Mouse (Mus musculus): ENCODE measurements around the gene Dpm3. TPM values are rescaled to one million over a fixed set of nuclear protein-coding genes. Genes with fewer than 3 reads are reported as not detected.

Gene Dpm3
- polyA plus RNA-seq, 1 experiment from 2014 or later = 69.1 TPM

- 49% methylated on average over 7 of the region's 7 CpGs for WGBS
- Histone ChIP-seq H3K4me2 (no peak overlapping the region), H3K27me3 (replicated peaks) (no peaks in the 10 kb centered on the region), H3K4me3 (no peak overlapping the region), H3K9me3 (no peaks in the 10 kb centered on the region), H3K9ac (no peak overlapping the region), H3K4me1 (no peaks in the 10 kb centered on the region), H3K27ac (no peak overlapping the region), H3K36me3 (replicated peaks) (no peaks in the 10 kb centered on the region)
- no peak for ATAC-seq (replicated peaks)
Observed at GRCm38 (mm10) chr3:89288503-89288928, 29.4 kb downstream of the Dpm3 start.

- Histone ChIP-seq H3K4me2 (no peak overlapping the region), H3K9me3 (no peaks in the 10 kb centered on the region), H3K27ac (no peak overlapping the region), H3K36me3 (replicated peaks) (no peaks in the 10 kb centered on the region), H3K4me1 (no peaks in the 10 kb centered on the region), H3K27me3 (replicated peaks) (no peaks in the 10 kb centered on the region), H3K4me3 (no peak overlapping the region), H3K9ac (no peak overlapping the region)
- 83% methylated on average over 10 of the region's 10 CpGs for WGBS
- ATAC-seq (replicated peaks) = no peak
Observed at GRCm38 (mm10) chr3:89291874-89292273, 32.7 kb downstream of the Dpm3 start.

- Histone ChIP-seq H3K9me3 (no peaks in the 10 kb centered on the region), H3K4me2 (no peak overlapping the region), H3K27me3 (replicated peaks) (no peaks in the 10 kb centered on the region), H3K27ac (no peak overlapping the region), H3K4me1 (no peaks in the 10 kb centered on the region), H3K4me3 (no peak overlapping the region), H3K9ac (no peak overlapping the region), H3K36me3 (replicated peaks) (no peaks in the 10 kb centered on the region)
- ATAC-seq (replicated peaks) = no peak
- WGBS = 66% methylated on average over 5 of the region's 5 CpGs
Observed at GRCm38 (mm10) chr3:89292303-89292702, 33.1 kb downstream of the Dpm3 start.

- no peak overlapping the region for H3K4me3 ChIP-seq
- 91% methylated on average over 11 of the region's 11 CpGs for WGBS
- H3K9ac ChIP-seq = no peak overlapping the region
- no peak overlapping the region for H3K27ac ChIP-seq
- no peak for ATAC-seq (replicated peaks)
- no peaks in the 10 kb centered on the region for H3K36me3 ChIP-seq (replicated peaks)
- H3K4me2 ChIP-seq = no peak overlapping the region
- H3K9me3 ChIP-seq = no peaks in the 10 kb centered on the region
- no peaks in the 10 kb centered on the region for H3K27me3 ChIP-seq (replicated peaks)
- H3K4me1 ChIP-seq = no peaks in the 10 kb centered on the region
Observed at GRCm38 (mm10) chr3:89293247-89293918, 34.2 kb downstream of the Dpm3 start.

DNA sequence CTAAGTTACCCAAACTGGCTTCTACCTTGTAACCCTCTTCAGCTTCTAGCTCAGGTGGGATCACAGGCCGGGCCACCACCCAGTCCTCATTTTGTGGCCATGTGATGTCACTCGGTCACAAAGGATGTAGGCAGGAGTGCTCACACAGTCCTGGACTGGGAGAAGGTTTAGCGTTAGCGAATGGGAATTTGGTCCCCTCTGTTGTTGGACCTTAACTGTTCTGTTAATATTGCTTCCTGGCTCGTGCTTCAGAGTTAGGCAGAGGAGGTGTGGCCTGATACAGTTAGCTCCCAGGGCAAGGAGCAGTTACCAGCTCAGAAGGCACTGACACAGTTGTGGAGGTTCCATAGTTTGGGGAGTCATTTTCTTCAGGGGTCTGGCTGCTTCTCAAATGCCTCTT lies 35.0 kb downstream of the Dpm3 start:
- H3K4me2 ChIP-seq = no peak overlapping the region
- H3K27ac ChIP-seq = no peak overlapping the region
- no peaks in the 10 kb centered on the region for H3K9me3 ChIP-seq
- H3K4me3 ChIP-seq = no peak overlapping the region
- no peak overlapping the region for H3K9ac ChIP-seq
- ATAC-seq (replicated peaks) = no peak
- H3K4me1 ChIP-seq = no peaks in the 10 kb centered on the region
- H3K27me3 ChIP-seq (replicated peaks) = no peaks in the 10 kb centered on the region
- 82% methylated on average over 5 of the region's 5 CpGs for WGBS
- H3K36me3 ChIP-seq (replicated peaks) = no peaks in the 10 kb centered on the region

GRCm38 (mm10) chr3:89295685-89296230 lies 36.6 kb downstream of the Dpm3 start:
- no peak overlapping the region for H3K4me2 ChIP-seq
- H3K4me3 ChIP-seq = no peak overlapping the region
- no peak overlapping the region for H3K9ac ChIP-seq
- H3K27me3 ChIP-seq (replicated peaks) = peaks cover 4% of the 10 kb centered on the region; the same call in 1 of the 2 replicates
- H3K4me1 ChIP-seq = peaks cover 4% of the 10 kb centered on the region; the same call in 1 of the 2 replicates
- H3K36me3 ChIP-seq (replicated peaks) = no peaks in the 10 kb centered on the region
- WGBS = 85% methylated on average over 8 of the region's 8 CpGs
- ATAC-seq (replicated peaks) = no peak
- H3K9me3 ChIP-seq = no peaks in the 10 kb centered on the region
- no peak overlapping the region for H3K27ac ChIP-seq

DNA sequence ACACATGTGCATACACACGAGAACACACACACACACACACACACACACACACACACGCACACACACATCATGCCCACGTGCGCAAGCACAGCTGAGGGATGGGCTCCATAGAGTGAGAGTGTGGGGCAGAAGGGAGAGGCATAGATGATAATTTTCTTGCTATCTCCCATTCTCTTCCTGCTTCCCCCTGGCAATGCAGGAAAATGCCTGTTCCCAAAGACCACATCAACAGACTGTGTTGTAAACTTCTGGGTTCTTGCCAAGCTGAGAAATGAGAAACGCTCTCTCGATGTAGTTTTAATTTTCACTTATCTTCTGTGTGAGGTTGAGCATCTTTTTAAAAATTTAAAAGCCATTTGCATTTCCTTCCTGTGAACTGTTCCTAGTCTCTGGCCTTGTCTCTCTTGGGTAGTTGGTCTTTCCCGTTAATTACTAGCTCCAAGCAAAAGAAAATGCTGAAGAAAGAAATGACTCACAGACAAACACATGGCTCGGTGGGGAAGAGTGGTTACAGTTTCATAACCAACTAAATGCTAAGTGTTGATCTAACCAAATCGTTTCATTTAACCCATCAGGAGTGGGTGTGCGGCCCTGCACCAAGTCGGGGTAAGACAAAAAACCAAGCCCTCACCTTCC lies 37.7 kb downstream of the Dpm3 start:
- H3K27me3 ChIP-seq (replicated peaks) = peaks cover 4% of the 10 kb centered on the region; the same call in 1 of the 2 replicates
- H3K4me3 ChIP-seq = no peak overlapping the region
- H3K9ac ChIP-seq = no peak overlapping the region
- WGBS = 77% methylated on average over 11 of the region's 11 CpGs
- no peak overlapping the region for H3K27ac ChIP-seq
- no peak for ATAC-seq (replicated peaks)
- H3K9me3 ChIP-seq = no peaks in the 10 kb centered on the region
- no peaks in the 10 kb centered on the region for H3K36me3 ChIP-seq (replicated peaks)
- no peak overlapping the region for H3K4me2 ChIP-seq
- peaks cover 4% of the 10 kb centered on the region; the same call in 1 of the 2 replicates for H3K4me1 ChIP-seq

DNA sequence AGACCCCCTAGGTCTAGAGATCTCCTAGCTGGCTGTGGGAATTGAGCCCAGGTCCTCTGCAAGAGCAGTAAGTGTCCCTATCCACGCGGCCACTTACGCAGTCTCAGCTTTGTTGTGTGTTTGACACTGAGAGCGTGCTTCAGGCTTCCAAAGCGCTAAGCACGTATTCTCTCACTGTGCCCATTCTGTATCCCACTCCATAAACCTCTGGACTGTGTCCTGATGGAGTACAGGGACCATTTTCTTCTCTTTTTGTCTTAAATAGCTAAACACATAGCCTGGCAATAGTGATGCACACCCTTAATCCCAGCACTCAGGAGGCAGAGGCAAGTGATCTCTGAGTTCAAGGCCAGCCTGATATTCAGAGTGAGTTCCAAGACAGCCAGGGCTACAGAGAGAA lies 39.8 kb downstream of the Dpm3 start:
- H3K9ac ChIP-seq = no peak overlapping the region
- 84% methylated on average over 6 of the region's 6 CpGs for WGBS
- no peak for ATAC-seq (replicated peaks)
- no peaks in the 10 kb centered on the region for H3K9me3 ChIP-seq
- H3K4me1 ChIP-seq = peaks cover 4% of the 10 kb centered on the region; the same call in 1 of the 2 replicates
- H3K27ac ChIP-seq = no peak overlapping the region
- no peak overlapping the region for H3K4me2 ChIP-seq
- no peaks in the 10 kb centered on the region for H3K36me3 ChIP-seq (replicated peaks)
- peaks cover 4% of the 10 kb centered on the region; the same call in 1 of the 2 replicates for H3K27me3 ChIP-seq (replicated peaks)
- no peak overlapping the region for H3K4me3 ChIP-seq

DNA sequence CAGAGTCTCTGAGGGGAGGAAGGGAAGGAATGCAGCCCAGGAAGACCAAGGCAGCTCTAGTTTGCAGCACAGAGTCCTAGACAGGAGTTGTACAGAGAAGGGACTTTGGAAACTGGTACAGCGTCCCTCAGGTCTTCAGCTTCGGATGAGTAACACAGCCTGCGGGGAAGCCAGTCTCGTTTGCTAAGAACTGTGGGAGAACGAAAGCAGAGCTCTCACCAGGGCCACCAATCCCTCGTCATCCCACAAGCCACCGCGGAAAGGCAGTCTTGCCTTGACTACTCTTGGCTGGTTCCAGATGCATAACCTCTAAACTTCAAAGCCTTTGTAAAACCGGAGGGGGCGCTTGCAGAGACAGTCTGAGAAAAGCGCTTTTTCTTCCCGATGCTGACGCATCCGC lies 40.3 kb downstream of the Dpm3 start:
- Histone ChIP-seq H3K9ac (no peak overlapping the region), H3K4me1 (peaks cover 4% of the 10 kb centered on the region; the same call in 1 of the 2 replicates), H3K4me3 (0 out of 2 replicates have a peak overlapping the region, but pooled peaks have one; percentile 2), H3K27me3 (replicated peaks) (peaks cover 4% of the 10 kb centered on the region; the same call in 1 of the 2 replicates), H3K9me3 (no peaks in the 10 kb centered on the region), H3K4me2 (peak overlapping the region; percentile 39), H3K36me3 (replicated peaks) (no peaks in the 10 kb centered on the region), H3K27ac (no peak overlapping the region)
- WGBS = 4% methylated on average over 14 of the region's 14 CpGs
- ATAC-seq (replicated peaks) = no peak

- Histone ChIP-seq H3K4me3 (no peak overlapping the region), H3K4me2 (0 out of 2 replicates have a peak overlapping the region, but pooled peaks have one; percentile 39), H3K36me3 (replicated peaks) (no peaks in the 10 kb centered on the region), H3K4me1 (peaks cover 4% of the 10 kb centered on the region; the same call in 1 of the 2 replicates), H3K27ac (no peak overlapping the region), H3K9ac (no peak overlapping the region), H3K9me3 (no peaks in the 10 kb centered on the region), H3K27me3 (replicated peaks) (peaks cover 4% of the 10 kb centered on the region; the same call in 1 of the 2 replicates)
- 52% methylated on average over 1 of the region's 1 CpGs for WGBS
- no peak for ATAC-seq (replicated peaks)
Observed at GRCm38 (mm10) chr3:89300071-89300470, 40.9 kb downstream of the Dpm3 start.

GRCm38 (mm10) chr3:89300514-89300913 lies 41.4 kb downstream of the Dpm3 start:
- 74% methylated on average over 2 of the region's 2 CpGs for WGBS
- no peak for ATAC-seq (replicated peaks)
- H3K9me3 ChIP-seq = no peaks in the 10 kb centered on the region

GRCm38 (mm10) chr3:89304440-89304839 lies 45.3 kb downstream of the Dpm3 start:
- WGBS = 68% methylated on average over 6 of the region's 6 CpGs
- Histone ChIP-seq H3K4me3 (no peak overlapping the region), H3K4me1 (peaks cover 5% of the 10 kb centered on the region; the same call in 1 of the 2 replicates), H3K36me3 (replicated peaks) (no peaks in the 10 kb centered on the region), H3K9me3 (no peaks in the 10 kb centered on the region), H3K27me3 (replicated peaks) (peaks cover 4% of the 10 kb centered on the region; the same call in 1 of the 2 replicates), H3K4me2 (no peak overlapping the region), H3K27ac (no peak overlapping the region), H3K9ac (no peak overlapping the region)
- ATAC-seq (replicated peaks) = no peak

More at GRCm38 (mm10) chr3:89300514-89300913, 41.4 kb downstream of the Dpm3 start:
- H3K4me2 ChIP-seq = no peak overlapping the region
- H3K4me3 ChIP-seq = no peak overlapping the region
- peaks cover 4% of the 10 kb centered on the region; the same call in 1 of the 2 replicates for H3K27me3 ChIP-seq (replicated peaks)
- H3K9ac ChIP-seq = no peak overlapping the region
- no peaks in the 10 kb centered on the region for H3K36me3 ChIP-seq (replicated peaks)
- H3K4me1 ChIP-seq = peaks cover 4% of the 10 kb centered on the region; the same call in 1 of the 2 replicates
- no peak overlapping the region for H3K27ac ChIP-seq

All from midbrain, embryonic 15.5 days (tissue).